Mouse (Mus musculus) CH12.LX (cell line): Measurements from ENCODE around the gene Cfap44.

Source experiments
- BHLHE40 ChIP-seq: IDR thresholded peaks from 2 replicates; pipeline ENCODE4 v1.6.1; 2011; ENCODE audit warnings: mild to moderate bottlenecking, low read depth, low read length, improper control_type of control experiment
- CTCF ChIP-seq, 2 experiments: IDR thresholded peaks in 1 of 2; conservative IDR thresholded peaks in 1 of 2; 2 replicates each; pipeline ENCODE4 v1.5.1; 2011 to 2012; ENCODE audit warnings: low read depth in 2 of 2, low read length in 2 of 2, improper control_type of control experiment in 1 of 2, inconsistent platforms in 1 of 2, mild to moderate bottlenecking in 1 of 2, moderate library complexity in 1 of 2
- EP300 ChIP-seq: IDR thresholded peaks from 2 replicates; pipeline ENCODE4 v1.6.1; 2011; ENCODE audit warnings: low read length, improper control_type of control experiment
- MAFK ChIP-seq: IDR thresholded peaks from 2 replicates; pipeline ENCODE4 v1.6.1; 2011; ENCODE audit warnings: low read length, improper control_type of control experiment; ENCODE audit not compliant: insufficient replicate concordance
- MAX ChIP-seq: IDR thresholded peaks from 2 replicates; pipeline ENCODE4 v1.6.1; 2011; ENCODE audit warnings: low read length, improper control_type of control experiment
- MEF2A ChIP-seq: IDR thresholded peaks from 2 replicates; pipeline ENCODE4 v1.6.1; 2014; ENCODE audit warnings: low read depth, mild to moderate bottlenecking, inconsistent platforms, low read length, improper control_type of control experiment, borderline replicate concordance
- POLR2A ChIP-seq: IDR thresholded peaks from 2 replicates; pipeline ENCODE4 v1.6.1; 2011; ENCODE audit warnings: low read depth, mild to moderate bottlenecking, improper control_type of control experiment, low read length
- POLR2AphosphoS2 ChIP-seq: IDR thresholded peaks from 2 replicates; pipeline ENCODE4 v1.6.1; 2011; ENCODE audit warnings: low read depth, low read length, improper control_type of control experiment
- RCOR1 ChIP-seq: conservative IDR thresholded peaks from 2 replicates; pipeline ENCODE4 v1.6.1; 2012; ENCODE audit warnings: low read depth, mild to moderate bottlenecking, inconsistent platforms, low read length, improper control_type of control experiment
- SMC3 ChIP-seq: IDR thresholded peaks from 2 replicates; pipeline ENCODE4 v1.6.1; 2011; ENCODE audit warnings: low read depth, low read length, improper control_type of control experiment
- TBP ChIP-seq: conservative IDR thresholded peaks from 2 replicates; pipeline ENCODE4 v1.6.1; 2011; ENCODE audit warnings: low read depth, low read length, improper control_type of control experiment
- USF2 ChIP-seq: conservative IDR thresholded peaks from 2 replicates; pipeline ENCODE4 v1.6.1; 2011; ENCODE audit warnings: low read depth, low read length, improper control_type of control experiment

GRCm38 (mm10) chr16:44486612-44487011 is 92.0 kb downstream of the Cfap44 start:
- no peak for TF ChIP-seq CTCF (conservative IDR thresholded peaks at IDR 0.05 in 1 of 2, IDR thresholded peaks at IDR 0.05 in 1 of 2; ENCODE audit: low read depth in 2 of 2, low read length in 2 of 2)
- no peak for TF ChIP-seq MAX
- TF ChIP-seq POLR2A: no peak
- TF ChIP-seq TBP: no peak
- no peak for TF ChIP-seq BHLHE40
- no peak for TF ChIP-seq USF2
- no peak for TF ChIP-seq POLR2AphosphoS2
- no peak for TF ChIP-seq SMC3
- no peak for TF ChIP-seq RCOR1
- no peak for TF ChIP-seq EP300
- no peak for TF ChIP-seq MAFK
- no peak for TF ChIP-seq MEF2A
